ENCODE assay signal across 22 mouse cellular contexts in genomic region chr5:20456106-20456505, GRCm38 (mm10).
"Had no signal": no experiment of that assay in that cellular context is flagged by ENCODE, and none has a peak within 500 bp of the region (broad histone marks: within the 10 kb centered on the region; RNA-seq: fewer than 3 reads in every experiment).

No protein-coding gene starts in this region.

- DNase-seq: kidney, adult 18-20 months; kidney, adult 9 months; kidney, postnatal 25 days; layer of hippocampus, adult 9-11 months; layer of hippocampus, postnatal 36 days; liver, embryonic 13.5 days; lung, postnatal 4 days; right cerebral cortex, adult 18-20 months; right cerebral cortex, postnatal 14 days; right cerebral cortex, postnatal 4 days; thymus, adult 2 months; thymus, postnatal 25 days had no signal

- H3K4me1 ChIP-seq: liver, embryonic 13.5 days; lung, embryonic 15.5 days; midbrain, embryonic 12.5 days; midbrain, embryonic 15.5 days; neural tube, embryonic 12.5 days; neural tube, embryonic 15.5 days had no signal

- H3K27me3 ChIP-seq: liver, embryonic 13.5 days; lung, embryonic 15.5 days; midbrain, embryonic 12.5 days; midbrain, embryonic 15.5 days; neural tube, embryonic 12.5 days; neural tube, embryonic 15.5 days had no signal

- H3K9me3 ChIP-seq: liver, embryonic 13.5 days; lung, embryonic 15.5 days; midbrain, embryonic 12.5 days; midbrain, embryonic 15.5 days; neural tube, embryonic 12.5 days; neural tube, embryonic 15.5 days had no signal

- ATAC-seq: intestine, embryonic 16.5 days; midbrain, embryonic 15.5 days had no signal

- H3K36me3 ChIP-seq: liver, embryonic 13.5 days; lung, embryonic 15.5 days; midbrain, embryonic 12.5 days; midbrain, embryonic 15.5 days; neural tube, embryonic 12.5 days; neural tube, embryonic 15.5 days had no signal

- H3K4me3 ChIP-seq: layer of hippocampus, adult 2 months; left cerebral cortex, adult 2 months; liver, embryonic 13.5 days; lung, embryonic 15.5 days; midbrain, embryonic 12.5 days; midbrain, embryonic 15.5 days; neural tube, embryonic 12.5 days; neural tube, embryonic 15.5 days had no signal

- H3K9ac ChIP-seq: liver, embryonic 13.5 days; lung, embryonic 15.5 days; midbrain, embryonic 12.5 days; midbrain, embryonic 15.5 days; neural tube, embryonic 12.5 days; neural tube, embryonic 15.5 days had no signal

- H3K4me2 ChIP-seq: liver, embryonic 13.5 days; lung, embryonic 15.5 days; midbrain, embryonic 12.5 days; midbrain, embryonic 15.5 days; neural tube, embryonic 12.5 days; neural tube, embryonic 15.5 days had no signal

- H3K27ac ChIP-seq: kidney, postnatal 0 days; layer of hippocampus, adult 2 months; left cerebral cortex, adult 2 months; liver, embryonic 13.5 days; lung, embryonic 15.5 days; midbrain, embryonic 12.5 days; midbrain, embryonic 15.5 days; neural tube, embryonic 12.5 days; neural tube, embryonic 15.5 days; stomach, postnatal 0 days had no signal
